ENCODE assay signal across 29 mouse cellular contexts in the genomic region with DNA sequence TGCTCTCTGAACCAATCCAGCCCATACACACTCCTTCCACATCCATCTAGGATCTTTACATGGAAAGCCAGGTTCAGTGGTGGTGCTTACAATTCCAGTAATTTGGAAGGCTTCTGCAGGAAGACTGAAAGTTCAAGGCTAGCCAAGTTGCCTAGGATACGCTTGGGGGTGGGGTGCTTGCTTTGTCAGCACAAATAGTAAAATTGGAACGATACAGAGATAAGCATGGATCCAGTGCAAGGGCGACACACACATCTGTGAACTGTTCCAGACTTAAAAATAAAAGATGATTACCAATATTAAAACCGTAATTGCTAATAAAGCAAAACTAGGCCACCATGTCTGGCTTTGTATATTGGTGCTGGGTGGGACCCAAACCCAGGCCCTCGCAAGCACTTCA.
DNase-seq lines count a peak whose midpoint lies in the region; ATAC-seq and TF ChIP-seq lines count a peak whose summit lies in the region.
"Had no signal": no experiment of that assay in that cellular context is flagged by ENCODE, and none has a peak within 500 bp of the region (broad histone marks: within the 10 kb centered on the region; RNA-seq: fewer than 3 reads in every experiment).

No protein-coding gene starts in this region.

- intact Hi-C loops in heart, postnatal 36 days (cut with DNase I): no loop called here

- TF ChIP-seq CTCF in liver, adult 2 months (IDR thresholded peaks at IDR 0.05; ENCODE audit: low read depth, low read length): no peak
- no peak for TF ChIP-seq CTCF in spleen, adult 2 months (IDR thresholded peaks at IDR 0.05; ENCODE audit: extremely low read depth, insufficient read depth, insufficient read length, insufficient replicate concordance)
- TF ChIP-seq CTCF in liver, postnatal 0 days (IDR thresholded peaks at IDR 0.05; ENCODE audit: low read depth): no peak

- 8% methylated on average over 5 of the region's 5 CpGs for WGBS in liver, adult 2 months
- 80% methylated on average over 5 of the region's 5 CpGs for WGBS in liver, embryonic 12.5 days (ENCODE audit: insufficient replicate concordance)
- 84% methylated on average over 5 of the region's 5 CpGs for WGBS in spleen, adult 2 months
- WGBS in liver, postnatal 0 days (ENCODE audit: insufficient replicate concordance): 65% methylated on average over 5 of the region's 5 CpGs

- peak overlapping the region; percentile 57 for H3K27ac ChIP-seq in liver, adult 2 months (replicated peaks; ENCODE audit: insufficient read depth, low read depth, low read length)
- H3K27ac ChIP-seq in liver, embryonic 12.5 days: no peak overlapping the region
- H3K27ac ChIP-seq in spleen, adult 2 months (ENCODE audit: insufficient read depth, low read length): peak overlapping the region; percentile 92
- H3K27ac ChIP-seq in liver, postnatal 0 days (ENCODE audit: low read depth): peak overlapping the region; percentile 71
- H3K27ac ChIP-seq: embryonic facial prominence, embryonic 13.5 days; forebrain, embryonic 12.5 days; gastrocnemius, adult 2 months; heart, embryonic 15.5 days; hindbrain, embryonic 14.5 days; limb, embryonic 12.5 days; neural tube, embryonic 12.5 days had no signal

- H3K4me3 ChIP-seq in liver, adult 2 months (ENCODE audit: insufficient read depth, low read depth, low read length): no peak overlapping the region
- H3K4me3 ChIP-seq in liver, embryonic 12.5 days: no peak overlapping the region
- H3K4me3 ChIP-seq in spleen, adult 2 months (ENCODE audit: extremely low read depth, insufficient read depth, insufficient read length): no peak overlapping the region
- H3K4me3 ChIP-seq in liver, postnatal 0 days (ENCODE audit: low read depth, low read length): no peak overlapping the region
- H3K4me3 ChIP-seq: embryonic facial prominence, embryonic 13.5 days; erythroblast, embryonic 14.5 days; forebrain, embryonic 12.5 days; gastrocnemius, adult 2 months; heart, embryonic 15.5 days; limb, embryonic 12.5 days; neural tube, embryonic 12.5 days had no signal

- peaks cover 10% of the 10 kb centered on the region; the same call in 1 of the 2 replicates for H3K79me2 ChIP-seq in liver, adult 2 months (ENCODE audit: control insufficient read depth, insufficient read depth, low read length)

- H3K4me2 ChIP-seq in liver, embryonic 12.5 days: no peak overlapping the region
- no peak overlapping the region for H3K4me2 ChIP-seq in liver, postnatal 0 days (ENCODE audit: low read depth, low read length)
- H3K4me2 ChIP-seq: embryonic facial prominence, embryonic 13.5 days; forebrain, embryonic 12.5 days; heart, embryonic 15.5 days; hindbrain, embryonic 14.5 days; limb, embryonic 12.5 days; neural tube, embryonic 12.5 days had no signal

- TF ChIP-seq EP300 in liver, postnatal 0 days (IDR thresholded peaks at IDR 0.05; ENCODE audit: low read depth): no peak

- H3K36me3 ChIP-seq in liver, adult 2 months (ENCODE audit: control insufficient read depth, insufficient read depth, low read length): peaks cover 72% of the 10 kb centered on the region
- H3K36me3 ChIP-seq in liver, embryonic 12.5 days: peaks cover 86% of the 10 kb centered on the region
- peaks cover 26% of the 10 kb centered on the region for H3K36me3 ChIP-seq in spleen, adult 2 months (ENCODE audit: control insufficient read depth, insufficient read depth, low read length)
- peaks cover 71% of the 10 kb centered on the region for H3K36me3 ChIP-seq in liver, postnatal 0 days (replicated peaks; ENCODE audit: insufficient read depth, low read length)
- H3K36me3 ChIP-seq: forebrain, embryonic 12.5 days had no signal

- peak; percentile 84 for DNase-seq in heart, adult 11 months
- DNase-seq in heart, postnatal 36 days: no peak
- DNase-seq in liver, adult 2 months (ENCODE audit: extremely low read depth, low read depth, low spot score): peak; percentile 89
- no peak for DNase-seq in spleen, adult 2 months (ENCODE audit: low read depth in 1 of 2, low spot score in 2 of 2)
- DNase-seq in spleen, postnatal 10 days (ENCODE audit: low spot score in 2 of 2): no peak
- no peak for DNase-seq in liver, postnatal 0 days
- DNase-seq: B cell, adult 2 months; cerebellum, adult 8-10 months; cerebellum, postnatal 36 days; embryo, embryonic 11 days; gastrocnemius, adult 2 months; heart, postnatal 4 days; kidney, adult 8-10 months; layer of hippocampus, postnatal 36 days; lung, adult 18-20 months; lung, postnatal 4 days; midbrain, embryonic 14.5 days; right cerebral cortex, postnatal 4 days had no signal

- no peaks in the 10 kb centered on the region for H3K9me3 ChIP-seq in liver, embryonic 12.5 days (replicated peaks)
- H3K9me3 ChIP-seq in liver, postnatal 0 days (ENCODE audit: low read length): no peaks in the 10 kb centered on the region
- H3K9me3 ChIP-seq: embryonic facial prominence, embryonic 13.5 days; forebrain, embryonic 12.5 days; G1E; heart, embryonic 15.5 days; limb, embryonic 12.5 days; neural tube, embryonic 12.5 days had no signal

- peaks cover 32% of the 10 kb centered on the region for H3K4me1 ChIP-seq in liver, adult 2 months (ENCODE audit: control insufficient read depth, insufficient read depth, low read length)
- H3K4me1 ChIP-seq in liver, embryonic 12.5 days: peaks cover 32% of the 10 kb centered on the region
- H3K4me1 ChIP-seq in spleen, adult 2 months (ENCODE audit: control insufficient read depth, insufficient read depth, insufficient read length): peaks cover 39% of the 10 kb centered on the region
- H3K4me1 ChIP-seq in liver, postnatal 0 days (ENCODE audit: insufficient read depth): peaks cover 31% of the 10 kb centered on the region
- H3K4me1 ChIP-seq: embryonic facial prominence, embryonic 13.5 days; forebrain, embryonic 12.5 days; neural tube, embryonic 12.5 days had no signal

- no peaks in the 10 kb centered on the region for H3K27me3 ChIP-seq in liver, adult 2 months (ENCODE audit: control insufficient read depth, insufficient read depth, low read length)
- no peaks in the 10 kb centered on the region for H3K27me3 ChIP-seq in liver, embryonic 12.5 days (replicated peaks)
- H3K27me3 ChIP-seq in spleen, adult 2 months (ENCODE audit: control insufficient read depth, insufficient read depth, low read length): no peaks in the 10 kb centered on the region
- H3K27me3 ChIP-seq in liver, postnatal 0 days (ENCODE audit: insufficient read depth, low read length): no peaks in the 10 kb centered on the region
- H3K27me3 ChIP-seq: CH12.LX; embryonic facial prominence, embryonic 13.5 days; forebrain, embryonic 12.5 days; heart, embryonic 15.5 days; limb, embryonic 12.5 days; neural tube, embryonic 12.5 days; Patski had no signal

- no peak for TF ChIP-seq POLR2A in liver, adult 2 months (IDR thresholded peaks at IDR 0.05; ENCODE audit: extremely low read depth, insufficient read depth, low read length)
- TF ChIP-seq POLR2A in spleen, adult 2 months (IDR thresholded peaks at IDR 0.05; ENCODE audit: low read depth, low read length): no peak

- H3K9ac ChIP-seq in liver, adult 2 months (ENCODE audit: low read depth, low read length): no peak overlapping the region
- H3K9ac ChIP-seq in liver, embryonic 12.5 days: no peak overlapping the region
- no peak overlapping the region for H3K9ac ChIP-seq in liver, postnatal 0 days (replicated peaks)
- H3K9ac ChIP-seq: embryonic facial prominence, embryonic 13.5 days; forebrain, embryonic 12.5 days; heart, embryonic 15.5 days; hindbrain, embryonic 14.5 days; limb, embryonic 12.5 days; neural tube, embryonic 12.5 days had no signal

- ATAC-seq in liver, embryonic 12.5 days: no peak
- no peak for ATAC-seq in liver, postnatal 0 days
- ATAC-seq: Patski had no signal

Comparison
In these comparisons a context has a peak if more than half of its experiments do, and no peak if none do; other contexts are left out.
1. DNase-seq: peak in heart, adult 11 months (single experiment) and liver, adult 2 months (single experiment); none in heart, postnatal 36 days (0 of 2), spleen, adult 2 months (0 of 2), spleen, postnatal 10 days (0 of 2) and liver, postnatal 0 days (single experiment).